Comparison of ENCODE assay signal across 15 mouse cellular contexts in the genomic region with DNA sequence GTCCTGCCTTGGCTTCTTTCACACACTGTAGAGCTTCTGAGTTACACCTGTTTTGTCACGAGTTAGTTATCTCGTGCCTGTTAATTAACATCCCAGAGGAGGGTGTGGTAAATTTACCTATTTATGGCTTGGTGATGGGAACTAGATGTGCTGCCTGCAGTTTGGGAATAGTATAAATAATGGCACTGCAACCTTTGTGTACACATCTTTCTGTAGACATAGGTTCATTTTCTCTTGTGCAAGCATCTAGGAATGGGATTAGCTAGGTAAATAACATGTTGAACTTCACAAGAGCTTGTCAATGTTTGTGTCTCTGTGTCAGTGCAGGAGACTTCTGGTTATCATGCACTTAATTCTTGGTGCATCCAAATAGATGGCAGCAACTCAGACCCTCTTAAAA.
"Had no signal": no experiment of that assay in that cellular context is flagged by ENCODE, and none has a peak within 500 bp of the region (broad histone marks: within the 10 kb centered on the region; RNA-seq: fewer than 3 reads in every experiment).

No protein-coding gene starts in this region.

- H3K9ac ChIP-seq: neural tube, embryonic 15.5 days; stomach, embryonic 15.5 days had no signal

- H3K4me1 ChIP-seq: neural tube, embryonic 15.5 days; stomach, embryonic 15.5 days had no signal

- DNase-seq: retina, postnatal 1 day; right cerebral cortex, adult 18-20 months; right cerebral cortex, postnatal 14 days; right cerebral cortex, postnatal 25 days; right cerebral cortex, postnatal 4 days; spleen, adult 18-20 months; thymus, adult 18-20 months; thymus, adult 2 months; thymus, postnatal 14 days; thymus, postnatal 25 days; thymus, postnatal 36 days; thymus, postnatal 4 days had no signal

- H3K9me3 ChIP-seq: neural tube, embryonic 15.5 days; stomach, embryonic 15.5 days had no signal

- H3K27me3 ChIP-seq: neural tube, embryonic 15.5 days; stomach, embryonic 15.5 days had no signal

- H3K4me3 ChIP-seq: neural tube, embryonic 15.5 days; stomach, embryonic 15.5 days had no signal

- H3K27ac ChIP-seq: neural tube, embryonic 15.5 days; stomach, embryonic 15.5 days; stomach, postnatal 0 days had no signal

- H3K36me3 ChIP-seq: neural tube, embryonic 15.5 days; stomach, embryonic 15.5 days had no signal

- H3K4me2 ChIP-seq: neural tube, embryonic 15.5 days; stomach, embryonic 15.5 days had no signal
